Mouse (Mus musculus): Measurements from ENCODE around the gene Nrp2. TPM values are rescaled to one million over a fixed set of nuclear protein-coding genes. Genes with fewer than 3 reads are reported as not detected.

Nrp2 gene
- total RNA-seq, 1 experiment from 2014 or later: 1.6 TPM

DNA sequence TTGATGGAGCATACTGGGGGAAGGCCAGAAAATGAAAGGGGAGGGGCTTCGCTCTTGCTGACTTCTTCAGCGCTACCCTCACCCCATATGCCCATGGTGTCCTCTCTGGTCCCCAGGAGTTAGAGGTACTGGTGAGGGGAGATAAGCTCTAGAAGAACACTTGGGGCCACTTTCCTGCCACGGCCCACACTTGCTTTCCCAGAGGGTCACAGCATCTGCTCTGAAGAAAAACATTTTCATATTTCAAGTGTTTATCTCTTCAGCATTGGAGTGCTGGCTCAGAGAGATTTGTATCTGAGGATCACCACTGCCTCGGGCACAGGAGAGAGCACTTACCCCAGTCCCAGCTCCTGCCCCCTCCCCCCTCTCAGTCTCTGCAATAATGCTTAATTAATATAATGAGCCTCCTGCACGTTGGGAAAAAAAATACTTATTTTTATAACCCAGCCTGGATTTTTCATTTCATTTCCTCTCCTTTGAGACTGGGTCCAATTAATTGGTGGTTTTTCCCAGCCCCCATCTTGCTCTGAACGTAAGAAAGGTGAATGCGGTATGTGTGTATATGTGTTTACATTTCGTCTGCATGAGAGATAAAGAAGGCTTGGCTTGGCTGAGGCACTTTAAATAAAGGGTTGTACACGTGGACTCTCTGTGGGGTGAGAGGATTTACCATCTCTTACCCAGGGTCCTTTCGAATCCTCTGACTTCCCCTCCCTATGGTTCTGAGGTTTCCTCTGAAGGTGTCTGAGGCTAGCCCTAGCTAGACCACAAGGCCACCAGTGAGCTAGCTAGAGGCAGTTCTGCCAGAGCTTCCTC, 70.2 kb downstream of the Nrp2 start:
- ATAC-seq (ENCODE audit: extremely low read depth, insufficient number of reproducible peaks, low FRiP score, poor library complexity, severe bottlenecking): peak; percentile 22; the same call in 1 of the 2 replicates

DNA sequence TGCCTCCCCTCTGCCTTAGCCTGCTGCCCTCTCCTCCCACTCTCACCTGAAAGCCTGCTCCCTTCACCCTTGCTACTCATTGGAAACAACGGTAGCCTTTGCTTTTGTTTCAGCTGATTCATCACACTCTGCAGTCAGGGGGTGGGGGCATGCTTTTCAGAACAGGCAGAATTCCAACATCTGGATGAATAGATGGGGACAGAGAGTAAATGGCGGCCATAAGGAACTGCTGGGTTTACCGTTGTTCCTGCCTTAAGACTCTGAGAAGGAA, 70.8 kb downstream of the Nrp2 start:
- no peak for ATAC-seq (ENCODE audit: extremely low read depth, insufficient number of reproducible peaks, low FRiP score, poor library complexity, severe bottlenecking)

DNA sequence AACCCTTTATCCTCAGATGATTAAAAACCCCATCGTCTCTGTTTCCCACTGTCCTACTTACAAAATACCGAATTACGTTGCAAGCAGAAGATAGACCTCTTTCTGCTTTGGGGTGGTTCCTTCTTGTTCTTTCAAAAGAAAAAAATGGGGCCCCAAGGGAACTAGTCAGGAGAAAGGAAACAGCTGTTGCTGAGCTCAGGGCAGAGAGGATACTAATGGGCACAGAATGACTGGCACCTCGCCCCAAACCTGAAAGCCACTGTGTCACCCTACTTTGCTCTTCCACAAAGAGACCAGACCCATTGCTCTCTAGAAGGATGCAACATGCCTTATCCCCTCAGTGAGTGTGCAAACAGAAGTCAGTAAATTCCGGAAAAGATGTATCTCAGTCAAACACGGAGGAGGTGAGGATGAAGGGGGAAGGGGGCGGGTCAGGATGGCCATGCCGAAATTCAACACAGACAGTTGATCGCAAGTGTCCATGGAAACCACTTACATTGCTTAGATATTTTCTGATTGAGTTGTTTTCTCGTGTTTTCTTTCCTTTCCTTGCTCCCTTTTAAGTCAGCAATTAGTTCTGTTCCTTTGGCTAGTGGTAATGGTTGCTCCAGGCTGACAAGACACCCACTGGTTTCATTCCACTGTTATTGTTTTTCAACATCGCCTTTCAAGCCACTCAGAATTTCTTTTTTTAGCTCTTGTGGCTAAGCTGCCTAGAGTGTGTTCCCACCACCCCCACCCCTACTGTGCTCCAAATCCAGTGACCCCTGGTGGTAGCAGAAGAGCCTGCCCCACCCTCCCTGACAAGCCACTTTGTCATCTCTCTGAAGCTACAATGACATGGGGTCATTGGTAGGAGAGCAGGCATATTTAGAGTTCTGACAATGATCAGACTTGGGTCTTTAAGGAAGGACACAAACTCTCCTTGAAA, 71.5 kb downstream of the Nrp2 start:
- ATAC-seq (ENCODE audit: extremely low read depth, insufficient number of reproducible peaks, low FRiP score, poor library complexity, severe bottlenecking): no peak

DNA sequence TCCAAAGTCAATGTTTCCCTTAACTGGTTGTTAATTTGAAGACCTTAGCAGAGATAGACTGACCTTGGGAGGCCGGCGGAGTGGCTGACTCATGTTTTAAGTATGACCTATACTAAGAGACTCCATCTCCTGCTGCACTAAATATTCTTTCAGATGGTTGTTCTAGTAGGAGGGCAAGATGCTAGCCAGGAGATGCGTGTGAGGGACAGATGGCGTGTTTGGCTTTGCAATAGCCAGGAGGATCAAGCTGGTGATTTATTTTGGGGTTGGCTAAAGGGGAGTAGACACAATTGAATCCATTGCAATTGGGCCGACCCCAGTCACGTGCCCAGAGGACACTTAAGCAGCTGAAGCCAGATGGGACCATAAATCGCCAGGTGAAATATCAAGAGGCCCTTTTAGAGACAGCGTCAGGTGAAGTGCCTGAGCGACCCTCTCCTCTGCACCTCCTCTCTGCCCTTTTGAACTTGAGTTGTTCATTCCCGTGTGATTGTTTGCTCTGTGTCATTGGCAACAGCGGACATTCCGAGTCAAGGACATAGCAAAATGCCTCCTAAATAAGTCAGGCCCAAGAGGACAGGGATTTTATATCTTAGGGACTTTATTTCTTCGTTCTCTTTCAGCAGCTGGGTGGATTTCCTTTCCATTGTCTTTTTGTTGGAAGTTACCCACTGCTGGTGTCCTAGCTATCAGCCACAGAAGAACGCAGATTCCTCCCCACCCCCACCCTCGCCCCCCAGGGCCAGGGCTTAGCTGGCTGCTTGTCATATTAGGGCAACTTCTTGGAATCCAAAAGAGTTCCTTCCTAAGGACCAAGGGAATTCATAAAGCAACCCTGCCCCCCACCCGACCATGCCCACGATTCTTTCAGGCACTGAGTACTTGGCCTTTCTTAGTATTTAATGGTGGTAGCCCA, 74.5 kb downstream of the Nrp2 start:
- ATAC-seq (ENCODE audit: extremely low read depth, insufficient number of reproducible peaks, low FRiP score, poor library complexity, severe bottlenecking): no peak

DNA sequence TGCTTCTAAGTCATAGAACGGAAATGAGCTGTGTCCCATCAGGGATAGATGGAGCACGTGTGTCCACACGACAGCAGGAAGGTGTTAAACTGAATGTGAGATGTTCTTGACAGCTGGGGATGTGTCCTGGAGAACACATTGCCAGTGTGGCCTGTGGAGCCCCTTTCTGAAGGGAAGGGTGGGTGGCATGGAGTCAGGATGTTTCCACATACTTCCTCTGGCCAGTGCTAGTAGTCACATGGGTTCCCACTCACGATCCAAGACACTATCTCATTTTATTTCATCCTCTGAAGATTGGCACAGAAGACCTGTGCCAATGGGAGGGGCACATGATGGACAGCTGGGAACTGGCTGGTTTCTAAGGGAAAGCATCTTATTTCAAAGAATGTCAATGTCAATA, 75.8 kb downstream of the Nrp2 start:
- no peak for ATAC-seq (ENCODE audit: extremely low read depth, insufficient number of reproducible peaks, low FRiP score, poor library complexity, severe bottlenecking)

DNA sequence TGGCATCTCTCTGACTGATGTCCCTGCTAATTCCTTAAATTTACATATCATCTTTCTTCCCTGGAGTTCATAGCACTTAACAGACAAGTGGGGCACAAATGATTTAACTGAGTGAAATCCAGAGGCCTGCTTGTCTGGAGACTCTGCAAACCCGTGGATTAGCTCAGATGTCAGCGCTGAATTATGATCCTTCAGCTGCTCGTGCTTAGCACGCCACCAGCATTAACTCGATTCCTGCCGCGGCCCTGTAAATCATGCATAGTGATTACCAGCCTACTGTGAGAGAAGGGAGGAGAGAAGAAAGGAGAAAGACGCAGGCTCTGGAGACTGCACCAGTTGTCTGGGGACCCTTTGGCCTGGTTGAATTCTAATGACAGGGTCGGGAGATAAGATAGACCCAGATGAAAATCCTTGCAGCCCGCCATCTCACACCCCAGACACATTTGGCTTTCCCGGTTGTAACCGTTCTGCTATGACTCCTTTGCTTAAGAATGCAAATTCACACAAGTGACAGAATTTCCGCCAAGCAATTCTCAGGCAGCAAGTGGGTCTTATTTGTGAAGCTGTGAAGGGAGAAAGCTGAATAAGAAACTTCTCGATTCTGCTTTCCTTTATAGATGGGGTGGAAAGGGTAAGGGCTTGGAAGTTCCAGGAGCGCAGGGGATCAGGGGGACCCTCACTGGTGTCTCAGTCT, 77.1 kb downstream of the Nrp2 start:
- ATAC-seq (ENCODE audit: extremely low read depth, insufficient number of reproducible peaks, low FRiP score, poor library complexity, severe bottlenecking): no peak

DNA sequence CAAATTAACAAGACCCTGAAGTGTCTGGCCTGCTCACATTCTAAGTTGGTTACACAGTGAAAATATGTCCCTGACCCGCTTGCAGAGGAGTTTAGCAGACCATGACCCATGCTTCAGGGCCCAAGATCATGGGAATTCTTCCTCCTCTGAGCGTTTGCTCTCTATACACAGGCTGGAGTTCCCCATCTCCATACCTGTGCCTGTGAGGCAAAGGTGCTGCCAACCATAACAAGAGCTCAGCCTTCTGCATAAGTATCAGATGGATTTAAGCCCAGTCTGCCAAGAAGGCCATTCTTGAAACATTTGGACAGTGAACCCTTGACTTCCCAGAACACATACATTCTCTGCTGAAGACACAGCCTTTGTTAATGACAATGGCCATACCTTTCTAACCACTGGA, 79.1 kb downstream of the Nrp2 start:
- no peak for ATAC-seq (ENCODE audit: extremely low read depth, insufficient number of reproducible peaks, low FRiP score, poor library complexity, severe bottlenecking)

DNA sequence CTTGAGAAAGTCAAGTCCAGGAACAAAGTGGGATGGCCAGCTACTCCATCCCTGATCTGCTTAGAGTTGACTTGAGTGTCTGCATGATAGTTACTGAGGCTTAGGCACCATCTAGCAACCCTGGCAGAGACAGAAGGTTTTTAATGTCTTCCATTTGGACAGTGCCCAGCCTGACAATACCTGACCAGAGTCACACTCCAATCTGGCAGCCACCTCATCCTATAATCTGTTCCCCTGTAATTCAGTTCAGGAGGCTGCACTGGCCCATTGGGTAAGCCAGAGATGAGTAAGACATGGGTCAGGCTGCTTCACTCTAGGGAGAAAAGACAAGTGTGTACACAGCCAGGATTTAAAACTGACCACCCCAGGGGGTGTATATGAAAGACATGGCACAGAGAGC, 79.5 kb downstream of the Nrp2 start:
- ATAC-seq (ENCODE audit: extremely low read depth, insufficient number of reproducible peaks, low FRiP score, poor library complexity, severe bottlenecking): no peak

DNA sequence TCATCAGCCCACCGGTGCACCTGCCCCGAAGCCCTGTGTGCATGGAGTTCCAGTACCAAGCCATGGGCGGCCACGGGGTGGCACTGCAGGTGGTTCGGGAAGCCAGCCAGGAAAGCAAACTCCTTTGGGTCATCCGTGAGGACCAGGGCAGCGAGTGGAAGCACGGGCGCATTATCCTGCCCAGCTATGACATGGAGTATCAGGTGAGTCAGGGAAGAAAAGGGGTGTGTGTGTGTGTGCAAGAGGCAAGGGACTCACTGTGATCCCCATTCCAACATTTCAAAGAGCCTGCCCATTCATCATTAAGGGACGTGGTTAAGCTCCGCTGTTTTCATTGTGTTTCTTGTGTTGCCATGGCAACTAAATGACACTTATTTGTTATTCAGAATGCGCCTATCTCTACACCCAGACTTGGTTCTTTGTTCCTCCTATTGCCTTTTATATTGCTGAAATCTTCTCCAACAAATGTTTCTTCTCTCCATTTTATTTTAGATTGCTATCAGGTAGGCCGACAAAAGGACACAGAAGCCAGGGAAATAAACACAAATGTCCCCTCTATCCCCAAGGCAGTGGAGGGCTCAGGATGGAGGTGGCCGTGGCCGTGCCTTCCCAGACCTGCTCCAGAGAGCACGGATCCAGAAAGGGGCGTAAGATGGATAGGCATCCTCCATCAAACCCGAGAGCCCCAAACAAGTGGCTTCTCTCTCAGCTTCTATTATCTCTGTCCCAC, 80.4 kb downstream of the Nrp2 start:
- no peak for ATAC-seq (ENCODE audit: extremely low read depth, insufficient number of reproducible peaks, low FRiP score, poor library complexity, severe bottlenecking)

DNA sequence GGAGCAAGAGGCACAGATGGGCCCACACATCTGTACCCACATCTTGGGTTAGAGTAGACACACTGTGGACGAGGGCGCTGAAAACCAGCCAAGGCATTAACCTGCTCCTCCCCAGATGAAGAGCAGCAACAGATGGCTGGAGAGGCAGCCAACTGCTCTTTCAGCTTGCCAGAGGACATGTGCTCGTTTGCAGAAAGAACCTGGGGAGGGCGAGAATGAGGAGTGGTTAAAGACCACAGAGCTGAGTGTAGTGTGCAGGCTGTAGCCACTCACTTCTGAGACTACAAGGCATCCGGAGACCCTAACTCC, 81.0 kb downstream of the Nrp2 start:
- no peak for ATAC-seq (ENCODE audit: extremely low read depth, insufficient number of reproducible peaks, low FRiP score, poor library complexity, severe bottlenecking)

DNA sequence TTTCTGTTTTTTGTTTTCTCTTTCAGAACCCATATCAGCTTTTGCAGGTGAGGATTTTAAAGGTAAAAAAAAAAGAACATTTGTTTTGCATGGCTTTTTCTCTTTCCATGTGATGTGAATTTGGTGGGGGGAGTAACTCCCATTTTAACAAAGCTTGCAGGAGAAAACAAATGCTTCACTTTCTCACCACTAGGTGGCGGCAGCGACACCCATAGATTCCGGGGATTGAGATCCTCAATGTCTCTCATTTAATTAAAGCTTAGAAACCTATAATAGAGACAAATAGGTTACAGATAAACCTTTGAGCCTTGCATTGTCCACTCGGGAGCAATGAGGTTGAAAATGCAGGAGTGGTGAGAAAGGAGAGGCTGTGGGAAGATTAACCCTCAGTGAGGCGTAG, 83.2 kb downstream of the Nrp2 start:
- no peak for ATAC-seq (ENCODE audit: extremely low read depth, insufficient number of reproducible peaks, low FRiP score, poor library complexity, severe bottlenecking)

DNA sequence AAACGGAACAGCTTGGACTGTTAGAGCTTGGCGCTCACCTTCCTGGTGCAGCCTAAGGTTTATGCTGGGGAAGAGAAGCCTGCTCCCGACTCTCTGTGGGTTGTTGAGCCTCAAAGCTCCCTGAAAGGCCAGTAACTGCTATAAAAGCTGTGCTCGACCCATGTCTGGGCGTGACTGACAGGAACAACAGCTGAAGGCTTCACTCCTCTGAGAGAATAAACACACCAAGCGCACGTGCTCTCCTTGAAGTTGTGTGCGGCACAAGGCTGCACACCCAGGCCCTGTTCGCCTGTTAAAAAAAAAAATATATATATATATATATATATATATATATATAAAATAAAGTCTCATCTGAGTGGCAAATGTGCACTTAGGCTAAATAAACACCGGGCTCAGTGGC, 84.5 kb downstream of the Nrp2 start:
- ATAC-seq (ENCODE audit: extremely low read depth, insufficient number of reproducible peaks, low FRiP score, poor library complexity, severe bottlenecking): no peak

DNA sequence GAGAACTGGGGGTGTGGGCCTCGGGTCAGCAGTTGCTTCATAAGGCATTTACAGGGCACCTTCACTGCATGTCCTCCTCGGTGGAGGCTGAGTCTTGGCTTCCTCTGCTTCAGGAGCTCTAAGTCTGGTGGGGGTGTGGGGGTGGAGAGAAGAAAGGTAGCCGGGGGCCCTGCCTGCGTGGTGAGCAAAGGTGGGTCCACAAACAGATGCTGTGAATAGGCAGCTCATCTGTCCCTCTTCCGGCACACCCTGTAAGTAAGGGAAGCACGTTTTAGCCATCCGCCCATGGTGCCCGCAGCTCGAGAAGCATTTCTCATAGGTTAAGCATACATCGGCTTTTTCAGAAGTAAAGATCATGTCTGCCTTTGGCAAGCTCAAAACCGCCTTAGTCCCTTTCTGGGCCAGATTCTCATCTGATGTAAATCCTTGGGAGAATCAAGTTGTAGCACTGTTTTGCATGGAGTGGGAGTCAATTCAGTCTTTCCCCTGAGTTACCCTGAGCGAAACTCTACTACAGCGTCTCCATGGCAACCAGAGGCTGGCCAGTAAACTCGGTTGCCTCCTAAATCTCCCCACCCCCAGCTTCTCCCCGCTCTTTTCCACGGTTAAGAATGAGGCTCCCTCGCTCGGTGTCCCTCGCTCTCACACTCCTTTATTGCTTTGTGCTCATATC, 91.3 kb downstream of the Nrp2 start:
- no peak for ATAC-seq (ENCODE audit: extremely low read depth, insufficient number of reproducible peaks, low FRiP score, poor library complexity, severe bottlenecking)

DNA sequence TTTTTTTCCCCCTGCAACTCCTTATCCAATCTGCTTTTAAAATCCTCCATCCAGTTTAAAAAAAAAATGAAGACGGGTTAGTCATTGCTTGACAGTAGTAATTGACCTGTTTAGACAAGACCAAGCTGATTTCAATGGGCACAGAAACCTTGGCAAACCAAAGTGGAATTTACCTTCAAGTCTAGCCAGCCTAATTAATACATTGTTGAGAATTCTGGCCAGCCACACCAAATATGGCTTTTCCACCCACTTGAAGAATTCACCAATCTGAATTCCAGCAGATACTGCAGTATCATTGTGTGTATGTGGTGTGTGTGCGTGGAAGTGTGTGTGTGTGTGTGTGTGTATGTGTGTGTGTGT, 91.8 kb downstream of the Nrp2 start:
- no peak for ATAC-seq (ENCODE audit: extremely low read depth, insufficient number of reproducible peaks, low FRiP score, poor library complexity, severe bottlenecking)

DNA sequence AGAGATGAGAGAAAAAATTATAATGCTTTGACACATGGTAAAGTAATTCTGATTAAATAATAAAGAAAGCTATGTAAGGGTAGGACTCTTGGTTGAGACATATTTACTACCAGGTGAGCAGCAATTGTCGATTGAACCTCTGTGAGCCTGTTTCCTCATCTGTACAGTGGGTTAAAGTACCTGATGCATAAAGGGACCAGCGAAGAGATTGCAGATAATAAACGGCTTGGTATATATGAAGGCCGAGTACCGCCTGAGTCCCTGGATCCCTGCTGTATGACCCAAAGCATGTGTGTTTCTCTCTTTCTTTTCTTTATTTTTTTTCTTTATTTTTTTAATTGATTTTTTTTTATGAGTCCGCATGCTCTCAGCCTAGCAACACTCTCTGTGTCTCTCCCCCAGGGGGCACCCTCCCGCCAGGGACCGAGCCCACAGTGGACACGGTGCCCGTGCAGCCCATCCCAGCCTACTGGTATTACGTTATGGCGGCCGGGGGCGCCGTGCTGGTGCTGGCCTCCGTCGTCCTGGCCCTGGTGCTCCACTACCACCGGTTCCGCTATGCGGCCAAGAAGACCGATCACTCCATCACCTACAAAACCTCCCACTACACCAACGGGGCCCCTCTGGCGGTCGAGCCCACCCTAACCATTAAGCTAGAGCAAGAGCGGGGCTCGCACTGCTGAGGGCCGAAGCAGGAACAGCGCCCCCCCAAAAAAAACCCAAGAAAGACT, 92.4 kb downstream of the Nrp2 start:
- peak; percentile 23; the same call in 1 of the 2 replicates for ATAC-seq (ENCODE audit: extremely low read depth, insufficient number of reproducible peaks, low FRiP score, poor library complexity, severe bottlenecking)

DNA sequence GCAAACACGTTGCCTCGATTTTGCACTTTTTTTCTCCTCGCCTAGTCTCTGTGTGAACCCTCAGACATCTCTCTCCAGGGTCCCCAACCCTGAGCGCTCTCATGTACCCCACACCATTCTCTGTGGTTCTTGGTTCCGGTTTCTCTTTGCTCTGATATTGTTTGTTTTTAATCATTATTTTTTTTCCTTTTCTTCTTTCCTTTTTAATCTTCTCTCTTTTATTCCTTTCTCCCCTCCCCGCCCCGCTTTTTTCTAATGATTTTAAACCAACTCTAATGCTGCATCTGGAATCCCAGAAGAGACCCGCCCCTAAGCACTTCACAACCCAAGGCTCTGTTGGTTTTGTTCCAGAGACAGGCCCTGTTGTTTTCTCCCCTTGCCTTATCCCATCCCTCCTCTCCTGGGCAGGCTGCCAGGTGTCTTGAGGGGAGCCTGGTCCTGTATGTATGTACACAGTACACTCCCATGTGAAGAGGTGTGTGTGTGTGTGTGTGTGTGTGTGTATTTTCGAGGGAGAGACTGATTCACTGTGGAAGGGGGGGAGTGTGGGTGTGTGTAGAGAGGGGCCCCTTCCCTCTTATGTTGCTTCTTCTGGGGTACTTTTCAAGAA, 93.1 kb downstream of the Nrp2 start:
- ATAC-seq (ENCODE audit: extremely low read depth, insufficient number of reproducible peaks, low FRiP score, poor library complexity, severe bottlenecking): no peak

DNA sequence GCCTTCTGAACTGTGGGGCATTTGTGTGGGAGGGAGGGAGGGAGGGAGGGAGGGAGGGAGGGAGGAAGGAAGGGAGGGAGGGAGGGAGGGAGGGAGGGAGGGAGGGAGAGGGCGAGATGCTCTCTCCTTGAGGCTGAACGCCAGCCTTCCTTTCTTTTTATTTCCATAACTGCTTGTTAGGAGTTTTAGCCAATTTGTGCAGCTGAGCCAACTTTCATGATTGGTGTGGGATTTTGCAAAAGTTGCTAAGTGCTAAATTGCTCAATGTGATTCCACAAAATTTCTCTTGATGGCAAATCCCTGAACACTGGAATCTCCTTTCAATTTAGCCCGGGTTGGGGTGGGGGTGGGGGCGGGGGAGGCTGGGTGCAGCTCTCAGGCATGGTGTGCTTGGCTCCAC, 96.3 kb downstream of the Nrp2 start:
- ATAC-seq (ENCODE audit: extremely low read depth, insufficient number of reproducible peaks, low FRiP score, poor library complexity, severe bottlenecking): no peak

All from neutrophil, adult 5-6 weeks (primary cell).